Mouse (Mus musculus): Measurements from ENCODE around the gene Neb. TPM values are rescaled to one million over a fixed set of nuclear protein-coding genes. Genes with fewer than 3 reads are reported as not detected.

Neb gene
- polyA plus RNA-seq, 1 experiment from 2014 or later = 2.0 TPM

DNA sequence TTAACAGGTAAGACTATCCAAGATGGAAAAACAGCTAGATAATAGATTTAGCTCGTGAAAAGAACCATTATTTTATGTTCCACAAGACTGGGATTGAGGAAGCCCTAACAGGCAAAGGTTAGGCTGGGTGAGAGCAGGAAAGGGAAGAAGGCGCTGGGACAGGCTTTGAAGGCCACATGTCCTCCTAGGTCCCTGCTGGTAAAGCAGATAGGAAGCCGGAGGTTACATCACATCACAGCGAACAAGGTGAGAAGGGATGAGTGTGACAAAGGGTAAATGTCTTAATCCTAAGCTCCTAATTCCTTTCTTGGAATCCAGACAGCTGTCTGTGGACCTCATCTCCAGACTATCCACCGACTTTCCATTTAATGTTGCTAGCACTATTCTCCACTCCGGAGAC is 41.0 kb upstream of the Neb start:
- Histone ChIP-seq H3K4me1 (peaks cover 57% of the 10 kb centered on the region), H3K27me3 (replicated peaks) (no peaks in the 10 kb centered on the region), H3K9ac (no peak overlapping the region), H3K4me2 (0 out of 2 replicates have a peak overlapping the region, but pooled peaks have one; percentile 1), H3K9me3 (peaks cover 5% of the 10 kb centered on the region; the same call in 1 of the 2 replicates), H3K36me3 (peaks cover 33% of the 10 kb centered on the region), H3K27ac (replicated peaks) (no peak overlapping the region), H3K4me3 (no peak overlapping the region)
- ATAC-seq (ENCODE audit: extremely low read depth, insufficient number of reproducible peaks, low FRiP score, low TSS enrichment) = no peak
- 49% methylated on average over 6 of the region's 6 CpGs for WGBS

GRCm38 (mm10) chr2:52412524-52413037 is 34.3 kb upstream of the Neb start:
- no peak for ATAC-seq (ENCODE audit: extremely low read depth, insufficient number of reproducible peaks, low FRiP score, low TSS enrichment)
- H3K4me2 ChIP-seq = no peak overlapping the region
- peaks cover 90% of the 10 kb centered on the region for H3K36me3 ChIP-seq
- H3K27me3 ChIP-seq (replicated peaks) = no peaks in the 10 kb centered on the region
- peaks cover 32% of the 10 kb centered on the region for H3K9me3 ChIP-seq
- peaks cover 4% of the 10 kb centered on the region; the same call in 1 of the 2 replicates for H3K4me1 ChIP-seq
- no peak overlapping the region for H3K9ac ChIP-seq
- H3K4me3 ChIP-seq = no peak overlapping the region
- 88% methylated on average over 5 of the region's 5 CpGs for WGBS
- no peak overlapping the region for H3K27ac ChIP-seq (replicated peaks)

DNA sequence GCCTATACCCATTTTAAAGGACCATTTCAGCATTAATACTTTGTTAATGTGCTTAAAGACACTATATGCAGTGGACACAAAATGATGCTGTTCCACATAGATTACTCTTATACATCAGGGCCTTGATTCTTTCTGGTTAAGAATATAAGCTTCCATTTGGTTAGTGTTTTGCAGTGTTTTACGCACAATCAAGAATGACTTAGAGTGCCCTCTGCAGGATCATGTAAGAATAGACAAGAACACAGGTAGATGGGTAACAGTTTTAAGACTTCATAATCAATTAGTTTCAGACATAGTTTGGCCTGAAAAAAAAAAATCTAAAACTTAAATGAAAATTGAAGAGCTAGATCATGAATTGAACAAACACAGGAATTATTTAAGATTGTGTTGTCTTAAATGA is 28.2 kb upstream of the Neb start:
- no peak for ATAC-seq (ENCODE audit: extremely low read depth, insufficient number of reproducible peaks, low FRiP score, low TSS enrichment)
- WGBS = 79% methylated on average over 1 of the region's 1 CpGs
- H3K9ac ChIP-seq = no peak overlapping the region

GRCm38 (mm10) chr2:52405238-52405637 is 27.0 kb upstream of the Neb start:
- Histone ChIP-seq H3K27me3 (replicated peaks) (no peaks in the 10 kb centered on the region), H3K4me2 (no peak overlapping the region), H3K4me3 (no peak overlapping the region), H3K9ac (no peak overlapping the region), H3K27ac (replicated peaks) (no peak overlapping the region), H3K4me1 (no peaks in the 10 kb centered on the region), H3K9me3 (peaks cover 10% of the 10 kb centered on the region), H3K36me3 (peaks cover 81% of the 10 kb centered on the region)
- WGBS = 97% methylated on average over 5 of the region's 5 CpGs
- no peak for ATAC-seq (ENCODE audit: extremely low read depth, insufficient number of reproducible peaks, low FRiP score, low TSS enrichment)

More for the DNA sequence above, 28.2 kb upstream of the Neb start:
- H3K4me1 ChIP-seq = no peaks in the 10 kb centered on the region
- H3K27me3 ChIP-seq (replicated peaks) = no peaks in the 10 kb centered on the region
- H3K27ac ChIP-seq (replicated peaks) = no peak overlapping the region
- no peak overlapping the region for H3K4me3 ChIP-seq
- peaks cover 86% of the 10 kb centered on the region for H3K36me3 ChIP-seq
- peaks cover 21% of the 10 kb centered on the region for H3K9me3 ChIP-seq
- H3K4me2 ChIP-seq = no peak overlapping the region

DNA sequence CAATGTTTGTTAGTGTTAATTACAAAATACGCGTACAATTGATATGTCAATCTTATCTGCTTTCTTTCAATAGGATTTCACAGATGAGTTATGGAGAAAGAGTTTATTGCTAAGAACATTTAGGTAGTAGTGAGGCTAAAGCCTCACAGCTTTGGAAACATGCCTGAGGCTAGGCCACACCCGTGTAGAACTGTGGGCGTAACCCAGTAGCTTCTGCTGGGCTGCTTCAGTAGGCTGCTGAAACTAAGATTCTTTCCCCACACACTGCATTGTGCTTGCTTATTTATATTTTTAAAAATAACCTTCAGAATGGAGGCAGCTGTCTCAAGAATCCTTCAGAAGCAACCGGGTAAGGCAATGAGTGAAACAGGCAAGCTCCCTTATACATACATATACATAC is 16.3 kb upstream of the Neb start:
- H3K36me3 ChIP-seq = peaks cover 6% of the 10 kb centered on the region
- ATAC-seq (ENCODE audit: extremely low read depth, insufficient number of reproducible peaks, low FRiP score, low TSS enrichment) = no peak
- 85% methylated on average over 5 of the region's 5 CpGs for WGBS

DNA sequence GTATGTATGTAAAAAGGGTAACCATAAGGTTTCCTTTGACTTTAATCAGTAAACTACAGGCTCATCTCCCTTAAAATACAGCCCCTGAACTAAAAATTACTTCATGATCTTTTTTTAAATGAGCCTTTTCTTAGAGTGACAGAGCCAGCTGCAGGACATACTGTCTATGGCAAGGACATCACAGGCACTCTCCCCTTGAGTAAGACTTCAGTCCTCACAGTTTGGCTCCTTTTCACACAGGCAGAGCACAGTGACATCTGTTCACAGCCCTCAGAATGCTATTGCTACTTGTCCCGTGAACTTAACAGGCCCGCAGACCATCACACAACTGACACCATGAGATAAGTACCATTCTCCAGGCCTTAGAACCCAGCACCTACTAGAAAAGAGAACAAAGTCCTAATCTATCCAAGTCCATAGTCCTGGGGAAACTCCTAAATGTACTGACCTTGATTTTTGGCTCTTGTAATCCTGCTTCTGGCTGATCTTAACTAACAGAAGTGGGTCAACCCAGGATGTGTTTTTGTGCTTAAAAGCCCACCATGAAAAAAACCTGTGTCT is 12.2 kb upstream of the Neb start:
- Histone ChIP-seq H3K4me1 (peaks cover 12% of the 10 kb centered on the region), H3K27ac (replicated peaks) (no peak overlapping the region), H3K36me3 (no peaks in the 10 kb centered on the region), H3K4me3 (no peak overlapping the region), H3K9ac (no peak overlapping the region), H3K4me2 (no peak overlapping the region), H3K9me3 (no peaks in the 10 kb centered on the region), H3K27me3 (replicated peaks) (no peaks in the 10 kb centered on the region)
- 41% methylated on average over 2 of the region's 2 CpGs for WGBS
- no peak for ATAC-seq (ENCODE audit: extremely low read depth, insufficient number of reproducible peaks, low FRiP score, low TSS enrichment)

More for the DNA sequence above, 16.3 kb upstream of the Neb start:
- H3K4me2 ChIP-seq = no peak overlapping the region
- no peaks in the 10 kb centered on the region for H3K27me3 ChIP-seq (replicated peaks)
- no peak overlapping the region for H3K9ac ChIP-seq
- H3K4me1 ChIP-seq = no peaks in the 10 kb centered on the region
- H3K9me3 ChIP-seq = no peaks in the 10 kb centered on the region
- no peak overlapping the region for H3K4me3 ChIP-seq
- H3K27ac ChIP-seq (replicated peaks) = no peak overlapping the region

- WGBS = 74% methylated on average over 3 of the region's 3 CpGs
- H3K4me2 ChIP-seq = no peak overlapping the region
- peaks cover 13% of the 10 kb centered on the region for H3K4me1 ChIP-seq
- no peaks in the 10 kb centered on the region for H3K27me3 ChIP-seq (replicated peaks)
- no peak for ATAC-seq (ENCODE audit: extremely low read depth, insufficient number of reproducible peaks, low FRiP score, low TSS enrichment)
- no peaks in the 10 kb centered on the region for H3K9me3 ChIP-seq
- no peak overlapping the region for H3K9ac ChIP-seq
- no peak overlapping the region for H3K4me3 ChIP-seq
- no peak overlapping the region for H3K27ac ChIP-seq (replicated peaks)
- H3K36me3 ChIP-seq = no peaks in the 10 kb centered on the region
Observed at GRCm38 (mm10) chr2:52389975-52390374, 11.7 kb upstream of the Neb start.

DNA sequence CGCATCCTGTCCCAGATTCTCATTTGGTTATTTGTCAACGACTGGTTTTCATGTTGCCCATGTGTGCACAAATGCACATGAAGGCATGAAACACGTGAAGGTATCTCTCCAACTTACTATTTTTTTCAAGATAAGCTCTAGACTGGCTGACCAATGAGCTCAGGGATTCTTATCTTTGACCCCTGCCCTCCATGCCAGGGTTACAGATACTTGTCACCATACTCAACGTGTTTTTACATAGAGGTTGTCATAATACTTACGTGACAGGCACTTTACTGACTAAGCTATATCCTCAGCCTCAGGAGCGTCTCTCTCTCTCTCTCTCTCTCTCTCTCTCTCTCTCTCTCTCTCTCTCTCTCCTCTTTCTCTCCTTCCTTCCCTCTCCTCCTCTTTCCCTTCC is 8.2 kb upstream of the Neb start:
- Histone ChIP-seq H3K36me3 (no peaks in the 10 kb centered on the region), H3K27ac (replicated peaks) (peak overlapping the region; percentile 51), H3K4me1 (peaks cover 13% of the 10 kb centered on the region), H3K4me2 (peak overlapping the region; percentile 46; the same call in 1 of the 2 replicates), H3K9ac (no peak overlapping the region), H3K4me3 (no peak overlapping the region), H3K27me3 (replicated peaks) (no peaks in the 10 kb centered on the region), H3K9me3 (no peaks in the 10 kb centered on the region)
- WGBS = 39% methylated on average over 6 of the region's 6 CpGs
- no peak for ATAC-seq (ENCODE audit: extremely low read depth, insufficient number of reproducible peaks, low FRiP score, low TSS enrichment)

DNA sequence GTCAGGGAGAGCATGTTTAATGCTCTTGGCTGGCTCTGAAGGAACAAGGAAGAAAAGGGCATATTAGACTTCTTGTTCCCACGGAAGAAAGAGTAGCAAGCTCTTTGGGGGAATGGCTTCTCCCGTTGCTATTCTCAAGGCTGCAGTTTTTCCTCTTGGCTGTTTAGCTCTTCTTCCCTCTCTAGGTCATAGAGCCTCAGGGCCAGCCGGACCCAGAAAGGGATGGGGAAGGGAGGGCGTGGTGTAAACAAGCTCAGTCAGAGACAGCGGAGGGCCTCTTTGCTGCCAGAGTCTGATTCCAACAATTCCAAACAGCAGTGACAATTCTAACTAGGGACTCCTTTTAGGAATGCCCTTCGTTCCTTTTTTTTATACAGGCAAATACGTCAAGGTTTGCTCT is 7.8 kb upstream of the Neb start:
- Histone ChIP-seq H3K9ac (peak overlapping the region; percentile 11; the same call in 1 of the 2 replicates), H3K36me3 (no peaks in the 10 kb centered on the region), H3K9me3 (no peaks in the 10 kb centered on the region), H3K4me3 (no peak overlapping the region), H3K27me3 (replicated peaks) (no peaks in the 10 kb centered on the region), H3K4me1 (peaks cover 13% of the 10 kb centered on the region), H3K27ac (replicated peaks) (peak overlapping the region; percentile 51), H3K4me2 (peak overlapping the region; percentile 46)
- WGBS = 26% methylated on average over 7 of the region's 7 CpGs
- ATAC-seq (ENCODE audit: extremely low read depth, insufficient number of reproducible peaks, low FRiP score, low TSS enrichment) = no peak

- 58% methylated on average over 10 of the region's 10 CpGs for WGBS
- Histone ChIP-seq H3K9me3 (no peaks in the 10 kb centered on the region), H3K4me3 (peak overlapping the region; percentile 17; the same call in 1 of the 2 replicates), H3K4me1 (0 out of 2 replicates have a peak, but pooled peaks cover 4% of the 10 kb centered on the region), H3K36me3 (no peaks in the 10 kb centered on the region), H3K4me2 (peak overlapping the region; percentile 42), H3K27ac (replicated peaks) (no peak overlapping the region), H3K9ac (no peak overlapping the region), H3K27me3 (replicated peaks) (no peaks in the 10 kb centered on the region)
- no peak for ATAC-seq (ENCODE audit: extremely low read depth, insufficient number of reproducible peaks, low FRiP score, low TSS enrichment)
Observed at GRCm38 (mm10) chr2:52378848-52379261, 581 bp upstream of the Neb start.

- no peaks in the 10 kb centered on the region for H3K36me3 ChIP-seq
- WGBS = 45% methylated on average over 13 of the region's 13 CpGs
- no peak overlapping the region for H3K27ac ChIP-seq (replicated peaks)
- ATAC-seq (ENCODE audit: extremely low read depth, insufficient number of reproducible peaks, low FRiP score, low TSS enrichment) = no peak
- H3K4me2 ChIP-seq = peak overlapping the region; percentile 42
- H3K4me1 ChIP-seq = 0 out of 2 replicates have a peak, but pooled peaks cover 4% of the 10 kb centered on the region
- H3K27me3 ChIP-seq (replicated peaks) = no peaks in the 10 kb centered on the region
- H3K4me3 ChIP-seq = peak overlapping the region; percentile 17
- H3K9ac ChIP-seq = no peak overlapping the region
- H3K9me3 ChIP-seq = no peaks in the 10 kb centered on the region
Observed at GRCm38 (mm10) chr2:52377706-52378447, 397 bp downstream of the Neb start.
